Mouse (Mus musculus): ENCODE measurements at regions not wholly inside any gene's neighbourhood (a gene's known extent, or its start where the extent isn't known, plus 50 kb on each side); places are given as distances from the start of the nearest gene placed in this dataset.

DNA sequence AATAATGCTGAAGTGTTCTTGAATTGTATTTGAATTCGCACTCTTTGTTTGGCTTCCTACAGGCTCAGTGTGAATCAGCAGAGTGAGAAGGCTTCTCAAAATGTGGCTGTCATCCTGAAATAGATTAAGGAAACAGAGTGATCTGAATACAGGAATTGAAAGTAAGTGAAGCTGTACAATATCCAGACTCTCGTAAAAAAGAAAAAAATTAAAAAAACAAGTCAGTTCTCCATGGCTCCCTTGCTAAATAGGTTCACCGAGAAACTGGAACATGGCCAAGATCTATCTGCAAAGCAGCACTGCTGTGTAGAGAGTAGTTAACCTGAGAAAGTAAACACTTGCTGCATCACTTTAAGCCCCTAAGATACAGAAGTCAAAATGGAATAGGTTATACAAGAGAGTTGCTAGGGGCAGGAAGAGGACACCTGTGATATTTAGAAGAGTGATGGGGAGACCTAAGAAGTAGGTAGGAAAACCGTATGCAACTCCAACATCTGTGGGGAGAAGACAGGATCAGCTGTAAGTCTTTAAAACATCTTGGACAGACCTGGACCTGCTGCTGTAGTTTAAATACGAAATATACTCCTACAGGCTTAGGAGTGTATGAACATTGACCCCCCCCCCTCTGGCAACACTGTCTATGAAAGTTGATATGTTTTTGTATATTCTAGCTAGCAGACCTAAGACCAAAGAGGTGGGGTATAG is 423.3 kb downstream of the Basp1 start:
- DNase-seq (ENCODE audit: low spot score): no peak

DNA sequence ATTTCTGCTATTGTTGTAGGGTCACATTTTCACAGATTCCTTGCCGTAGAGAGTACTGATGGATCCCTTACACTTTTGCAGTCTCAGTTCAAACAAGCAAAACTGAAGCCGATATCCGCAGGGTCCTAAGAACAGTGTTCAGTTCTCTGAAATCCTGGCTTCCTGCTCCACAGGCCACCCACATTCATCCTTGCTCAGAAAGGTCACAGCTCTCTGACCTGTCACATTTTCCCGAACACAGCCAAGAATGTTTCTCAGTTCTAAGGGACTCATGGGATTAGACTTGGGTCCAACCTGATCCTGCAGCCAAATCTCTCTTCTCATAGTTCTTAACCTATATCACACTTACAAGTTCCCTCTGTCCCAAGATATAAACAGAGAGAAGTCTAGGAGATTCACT is 432.7 kb downstream of the Basp1 start:
- DNase-seq (ENCODE audit: low spot score): no peak

DNA sequence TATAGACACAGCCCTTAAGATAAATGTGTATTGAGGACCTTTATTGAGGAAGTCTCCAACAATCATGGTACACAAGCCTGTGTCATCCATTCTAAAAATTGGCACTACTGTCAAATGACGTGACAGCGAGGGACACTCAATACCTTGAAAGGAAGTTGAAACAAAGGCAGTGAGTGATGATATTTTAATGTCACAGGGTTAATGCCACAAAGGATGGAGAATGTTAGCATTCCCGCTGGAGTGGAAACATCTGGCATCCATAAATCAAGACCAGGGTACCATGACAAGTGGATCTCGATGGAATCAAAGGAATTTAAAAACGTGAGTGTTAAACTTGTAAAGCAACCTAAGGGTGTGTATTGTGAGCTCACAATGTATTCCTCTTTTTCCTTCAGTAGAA is 441.5 kb downstream of the Basp1 start:
- no peak for DNase-seq (ENCODE audit: low spot score)

DNA sequence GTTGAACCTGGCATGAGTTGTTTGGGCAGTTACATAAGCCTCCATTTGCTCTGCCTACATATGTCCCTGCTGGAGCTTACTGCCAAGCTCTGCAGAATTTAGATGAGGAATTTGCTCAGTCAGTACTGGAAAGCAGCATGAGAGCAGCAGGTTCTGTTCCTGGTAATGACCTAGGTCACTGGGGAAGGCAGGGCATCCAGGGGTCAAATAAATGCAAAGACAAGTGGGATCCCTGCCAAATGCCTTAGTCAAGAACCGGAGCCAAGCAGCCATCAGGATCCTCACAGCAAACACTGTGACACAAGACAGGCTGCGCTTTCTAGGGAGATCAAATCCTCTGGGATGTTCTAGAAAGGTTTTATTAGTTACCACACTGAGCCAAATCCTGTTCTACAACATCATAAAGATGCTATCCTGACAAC is 444.2 kb downstream of the Basp1 start:
- no peak for DNase-seq (ENCODE audit: low spot score)

DNA sequence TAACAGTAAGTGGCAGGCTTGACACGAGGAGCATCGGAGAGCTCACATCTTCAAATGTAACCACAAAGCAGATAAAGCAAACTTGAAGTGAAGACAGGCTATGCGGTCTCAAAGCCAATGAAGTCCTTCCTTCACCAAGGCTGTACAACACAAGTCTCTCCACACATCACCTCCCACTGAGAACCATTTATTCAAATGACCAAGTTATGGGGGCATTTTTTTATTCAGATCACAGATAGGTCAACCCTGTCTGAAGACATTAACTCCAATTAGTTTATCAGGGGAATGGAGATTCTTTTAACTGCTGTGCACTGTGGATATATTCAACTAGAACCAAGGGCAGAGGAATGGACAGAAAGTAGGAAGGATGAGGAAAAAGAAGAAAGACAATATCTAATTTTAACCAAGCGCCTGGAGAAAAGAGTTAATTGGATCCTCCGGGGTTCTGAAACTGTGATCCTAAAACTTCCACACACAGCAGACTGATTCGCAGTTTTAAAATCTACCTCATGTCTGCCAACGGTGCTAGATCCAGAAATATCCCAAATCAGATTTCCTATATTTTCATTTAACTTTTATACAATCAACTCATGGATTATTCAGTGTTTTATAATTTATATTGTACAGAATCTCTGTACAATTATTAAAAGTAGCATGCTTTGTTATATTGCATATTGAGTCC is 444.8 kb downstream of the Basp1 start:
- no peak for DNase-seq (ENCODE audit: low spot score)

DNA sequence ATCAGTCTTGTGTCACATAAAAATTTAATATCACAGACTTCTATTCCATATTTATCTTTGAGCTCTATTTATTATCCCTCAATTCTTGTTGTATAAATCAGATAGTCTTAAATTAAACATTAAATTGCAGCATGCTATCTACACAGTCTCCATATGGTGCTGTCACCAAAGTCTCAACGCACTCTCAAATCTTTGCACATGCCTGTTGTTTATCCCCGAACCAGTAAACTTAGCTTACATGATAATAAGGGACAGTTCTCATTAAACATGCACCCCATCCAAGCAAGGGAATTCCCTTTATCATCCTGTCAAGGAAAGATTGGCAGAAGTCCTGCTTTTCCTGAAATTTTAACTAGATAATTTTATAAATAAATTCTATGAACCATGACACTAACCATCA is 483.8 kb downstream of the Basp1 start:
- no peak for DNase-seq (ENCODE audit: low spot score)

DNA sequence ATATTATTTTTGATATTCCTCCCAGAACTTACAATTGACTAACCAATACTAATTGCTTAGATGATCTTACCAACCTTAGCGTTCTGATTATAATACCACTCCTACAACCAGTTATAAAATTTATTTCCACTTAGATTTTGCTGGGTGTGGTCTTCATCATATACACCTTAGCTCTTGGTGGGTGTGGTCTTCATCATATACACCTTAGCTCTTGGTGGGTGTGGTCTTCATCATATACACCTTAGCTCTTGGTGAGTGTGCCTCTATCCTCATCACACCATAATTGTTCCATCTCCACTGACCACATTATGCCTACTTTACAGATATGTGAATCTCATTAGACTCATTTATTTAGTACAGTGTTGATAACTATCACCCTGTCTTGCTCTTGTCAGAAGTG is 501.7 kb downstream of the Basp1 start:
- no peak for DNase-seq (ENCODE audit: low spot score)

DNA sequence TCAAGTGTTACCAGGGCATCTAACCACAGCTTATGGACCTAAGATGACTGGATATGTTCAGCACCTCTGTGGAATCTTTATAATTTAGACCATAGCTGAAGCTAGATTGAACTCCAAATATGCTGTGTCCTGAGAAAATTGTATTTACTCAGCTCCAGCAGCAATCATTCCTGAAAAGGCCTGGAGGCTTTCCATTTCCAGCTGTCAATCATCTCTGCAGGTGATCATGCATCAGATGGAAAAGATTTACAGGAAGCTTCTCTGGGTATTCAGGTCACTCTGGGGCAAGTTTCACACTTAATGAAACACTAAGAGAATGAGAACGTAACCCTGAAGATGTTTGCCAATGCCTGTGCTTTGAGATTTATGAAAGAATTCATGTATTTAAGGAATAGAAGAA is 502.1 kb downstream of the Basp1 start:
- no peak for DNase-seq (ENCODE audit: low spot score)

DNA sequence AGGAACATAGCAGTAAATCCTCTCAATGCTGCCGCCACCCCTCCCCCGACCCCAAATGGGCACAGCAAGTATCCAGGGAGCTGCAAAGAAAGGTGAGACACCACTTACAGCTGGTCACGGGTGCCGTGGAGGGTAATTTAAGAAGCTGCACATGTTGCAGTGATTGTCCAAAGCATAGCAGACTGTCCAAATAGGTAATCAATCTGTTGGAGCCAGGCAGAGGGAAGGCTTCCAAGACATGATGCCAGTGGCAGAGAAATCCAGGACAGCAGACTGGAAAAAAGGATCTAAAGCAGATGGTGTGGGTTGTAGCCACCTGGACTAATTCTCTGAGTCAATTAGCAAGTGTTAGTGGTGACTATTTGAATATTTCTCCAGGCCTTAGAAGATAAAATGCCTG is 506.6 kb downstream of the Basp1 start:
- no peak for DNase-seq (ENCODE audit: low spot score)

DNA sequence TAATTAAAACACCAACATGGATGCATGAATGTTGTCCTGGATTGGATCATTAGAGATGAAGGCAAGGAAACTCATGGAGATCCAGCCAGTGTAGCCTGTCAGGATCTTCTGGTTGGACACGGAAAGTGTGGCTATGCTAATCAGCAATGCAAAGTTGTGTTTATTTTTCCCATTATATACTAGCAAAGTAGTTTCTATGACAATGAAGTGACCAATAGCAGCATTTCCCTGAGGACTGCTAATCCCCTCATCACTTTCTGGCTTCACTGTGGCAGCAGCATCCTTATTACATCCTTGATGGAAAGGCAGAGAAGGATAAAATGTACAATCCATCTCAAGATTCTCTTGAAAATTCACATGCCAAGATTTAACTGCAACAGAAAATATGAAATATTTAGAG is 534.7 kb downstream of the Basp1 start:
- no peak for DNase-seq (ENCODE audit: low spot score)

DNA sequence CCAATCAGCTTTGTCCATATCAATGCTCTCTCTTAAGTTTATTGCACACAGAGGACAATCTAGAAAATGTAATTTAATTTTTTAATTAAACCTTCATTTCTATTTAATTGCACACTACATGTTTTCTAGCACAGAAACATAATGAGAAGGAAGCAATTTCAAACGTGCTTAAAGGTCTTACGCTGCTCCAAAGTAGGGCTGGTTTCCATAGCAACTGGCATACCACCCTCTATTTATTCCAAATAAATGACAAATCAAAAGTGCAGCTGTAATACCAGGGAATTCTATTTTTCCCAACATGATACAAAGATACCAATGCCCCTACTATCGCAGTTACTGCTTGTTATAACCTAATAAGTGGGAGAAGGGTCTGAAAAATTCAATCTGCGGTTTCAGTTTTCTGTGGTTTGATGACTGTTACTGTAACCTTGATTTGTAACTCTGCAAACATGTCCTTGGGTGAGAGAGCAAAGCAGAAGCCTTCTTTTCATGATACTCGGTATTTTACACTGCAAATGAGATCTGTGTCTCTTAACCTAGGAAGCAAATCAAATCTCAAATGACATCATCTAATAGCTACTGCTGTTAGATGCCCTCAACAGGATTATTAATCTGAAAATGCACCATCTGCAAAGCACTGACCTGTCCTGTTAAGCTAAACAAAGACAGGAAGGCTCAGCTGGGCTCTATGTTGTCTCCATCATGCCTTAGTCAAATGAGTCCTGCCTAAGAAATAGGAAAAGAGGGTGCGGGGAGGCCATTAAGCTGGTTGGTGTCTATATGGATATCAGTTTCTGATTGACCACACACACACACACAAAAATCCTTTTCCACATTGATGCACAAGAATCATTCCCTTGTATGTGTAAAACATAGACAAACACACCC is 535.6 kb downstream of the Basp1 start:
- no peak for DNase-seq (ENCODE audit: low spot score)

DNA sequence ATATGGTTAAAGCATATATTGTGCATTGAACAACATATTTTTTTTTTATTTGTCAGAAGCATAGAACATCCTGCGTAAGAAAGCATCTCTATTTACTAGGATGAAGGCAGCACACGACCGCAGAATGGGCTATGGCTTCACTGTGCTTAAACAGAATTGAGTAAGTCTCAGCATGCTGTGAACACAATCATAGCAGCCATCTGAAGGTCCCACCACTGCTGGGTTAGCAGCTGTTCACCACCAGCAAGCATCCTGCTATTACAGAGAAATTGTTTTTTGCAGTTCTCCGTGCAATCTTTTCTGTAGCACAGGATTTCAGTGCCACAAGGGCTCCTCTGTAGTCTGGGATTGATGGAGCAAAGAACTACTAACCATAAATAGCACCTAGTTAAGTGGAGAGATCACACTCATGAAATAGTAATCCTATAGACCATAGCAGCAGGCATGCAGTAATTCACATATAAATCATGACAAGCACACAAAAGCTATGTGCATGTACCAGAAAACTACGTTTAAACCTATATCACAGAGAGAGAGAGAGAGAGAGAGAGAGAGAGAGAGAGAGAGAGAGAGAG is 537.3 kb downstream of the Basp1 start:
- no peak for DNase-seq (ENCODE audit: low spot score)

DNA sequence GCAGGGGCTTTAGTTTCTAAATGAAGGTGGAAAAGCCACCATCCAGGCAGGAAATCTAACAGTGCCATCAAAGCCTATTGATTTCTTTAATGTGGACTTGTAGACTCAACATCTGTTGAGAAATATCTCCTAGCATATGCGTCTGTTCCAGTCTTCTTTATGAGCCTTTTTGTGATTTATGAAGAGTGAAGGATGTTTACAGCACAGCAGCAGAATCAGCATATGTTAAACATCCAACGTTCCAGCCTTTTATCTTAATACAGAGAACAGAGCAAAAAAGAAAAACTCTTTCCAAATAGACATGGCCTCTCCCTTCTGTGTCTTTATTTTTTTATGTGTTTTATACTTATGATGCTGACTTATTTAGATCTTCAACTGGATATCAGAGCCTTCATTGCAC is 573.3 kb downstream of the Basp1 start:
- DNase-seq (ENCODE audit: low spot score): no peak

DNA sequence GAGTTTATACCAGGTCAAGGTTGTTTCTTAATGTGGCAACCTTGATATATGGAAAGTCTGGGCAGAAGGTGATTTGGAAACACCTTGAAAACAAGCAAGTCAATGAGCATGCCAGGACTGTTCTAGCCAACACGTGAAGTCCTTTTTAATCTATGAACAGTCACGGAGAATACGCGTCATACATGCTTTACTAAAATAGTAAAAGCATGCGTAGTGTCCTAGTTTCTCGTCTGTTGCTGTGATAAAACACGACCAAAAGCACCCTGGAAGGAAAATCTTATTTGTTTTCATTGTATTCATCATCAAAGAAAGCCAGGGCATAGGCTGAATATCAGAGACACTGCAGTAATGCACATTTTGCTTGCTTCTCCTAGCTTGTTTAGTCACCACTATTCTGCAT is 575.2 kb downstream of the Basp1 start:
- DNase-seq (ENCODE audit: low spot score): no peak

DNA sequence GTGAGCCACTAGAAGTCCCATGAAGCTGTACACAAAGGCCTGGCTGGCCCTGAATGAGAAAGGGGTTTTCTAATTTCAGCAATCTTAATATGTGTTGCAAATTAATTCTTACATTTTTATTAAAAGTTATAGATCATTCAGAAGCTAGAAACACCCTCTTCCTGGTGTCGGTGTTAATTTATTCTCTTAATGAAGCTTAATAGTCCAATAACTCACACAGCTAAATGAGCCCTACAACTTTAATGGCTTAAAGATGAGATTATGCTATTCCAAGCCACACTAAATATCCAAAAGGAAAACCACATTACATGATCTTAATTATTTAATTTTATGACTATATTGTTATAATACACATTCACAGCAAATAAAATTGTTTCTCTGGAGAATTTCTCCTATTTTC is 585.7 kb downstream of the Basp1 start:
- no peak for DNase-seq (ENCODE audit: low spot score)

DNA sequence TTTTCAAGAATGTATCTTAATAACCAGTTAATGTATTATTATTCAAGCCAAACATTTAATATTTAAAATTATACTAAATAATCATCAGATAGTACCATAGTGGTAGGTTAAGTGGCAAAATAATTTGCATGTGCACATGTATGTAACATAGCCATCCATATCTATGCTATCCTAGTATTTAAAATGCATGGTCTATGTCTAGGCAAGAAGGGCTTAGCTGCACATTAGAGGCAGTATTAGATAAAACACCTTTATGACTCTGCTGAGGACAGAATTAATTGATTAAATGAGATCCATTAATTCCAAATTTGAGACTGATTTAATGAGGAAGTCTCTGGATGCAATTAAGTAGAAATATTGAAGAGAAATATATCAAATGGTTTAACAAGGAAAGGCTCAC is 586.3 kb downstream of the Basp1 start:
- no peak for DNase-seq (ENCODE audit: low spot score)

DNA sequence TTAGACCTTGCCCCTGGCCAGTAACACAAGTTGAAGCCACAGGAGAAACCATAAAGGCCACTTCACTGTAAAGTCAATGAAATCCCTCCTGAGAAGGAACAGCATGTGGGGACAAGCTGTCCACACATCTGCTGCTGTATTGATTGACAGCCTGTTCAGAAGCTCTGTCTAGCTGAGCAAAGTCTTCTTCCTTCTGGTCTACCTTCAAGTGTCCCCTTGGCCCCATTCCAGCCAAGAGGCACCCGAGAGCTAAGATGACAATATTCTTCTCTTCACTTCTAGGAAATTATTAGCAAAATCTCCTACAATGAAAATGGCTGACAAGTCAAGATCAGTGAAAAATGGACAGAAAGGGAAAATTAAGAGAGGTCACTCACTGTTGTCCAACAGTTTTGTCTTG is 616.7 kb downstream of the Basp1 start:
- DNase-seq (ENCODE audit: low spot score): no peak

DNA sequence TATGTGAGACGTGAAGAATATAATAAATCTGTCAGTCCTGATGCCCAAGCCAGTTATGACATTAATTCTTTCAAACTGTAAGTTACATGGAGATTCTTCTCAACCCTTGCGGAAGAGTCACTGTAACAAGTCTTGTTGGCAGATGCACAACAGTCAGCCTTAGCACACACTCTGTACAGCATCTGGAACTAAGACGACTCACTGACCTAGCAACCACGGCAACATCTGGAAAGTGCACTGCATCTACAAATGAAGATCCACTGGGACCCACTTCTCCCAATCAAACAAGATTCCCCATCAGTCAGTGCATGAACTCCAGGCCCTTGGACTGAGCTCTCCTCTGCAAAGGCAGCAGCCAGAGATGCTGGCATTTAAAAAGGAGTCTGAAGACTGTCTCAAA is 620.2 kb downstream of the Basp1 start:
- DNase-seq (ENCODE audit: low spot score): no peak

DNA sequence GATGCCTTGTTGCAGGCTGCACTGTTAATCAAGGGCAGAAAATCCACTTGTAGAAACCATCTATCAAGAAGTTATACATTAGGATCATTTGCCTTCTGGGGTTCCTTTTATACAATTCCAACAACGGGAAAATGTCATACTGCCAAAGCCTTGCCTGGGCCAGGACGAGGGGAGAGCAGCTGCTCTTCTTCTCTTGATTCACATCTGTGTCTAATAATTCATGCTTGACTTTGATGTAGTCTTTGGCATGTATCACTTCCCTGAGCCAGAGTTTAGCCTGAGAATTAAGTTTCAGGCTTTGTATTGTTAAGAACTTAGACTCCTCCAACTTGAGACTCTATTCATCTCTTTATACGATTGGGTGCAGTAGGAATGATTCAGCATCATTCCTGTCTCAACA is 627.2 kb downstream of the Basp1 start:
- DNase-seq (ENCODE audit: low spot score): no peak

DNA sequence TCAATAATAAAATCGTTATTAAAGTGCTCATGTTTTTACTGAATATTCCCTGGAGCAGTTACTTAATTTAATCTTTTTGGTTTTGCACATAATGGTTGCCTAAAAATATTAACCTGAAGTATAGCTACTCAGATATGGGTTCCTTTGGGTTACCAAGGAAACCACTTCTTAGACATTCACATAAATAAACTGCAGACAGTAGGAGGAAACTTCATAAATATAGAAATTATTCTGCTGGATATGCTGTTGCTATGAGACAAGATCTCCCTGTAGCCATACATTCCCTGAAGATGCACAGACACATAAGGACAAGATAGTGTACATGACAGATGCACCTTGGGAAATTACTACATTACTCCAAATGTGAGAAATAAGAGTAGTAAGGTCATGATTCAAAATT is 635.3 kb downstream of the Basp1 start:
- DNase-seq (ENCODE audit: low spot score): no peak

DNA sequence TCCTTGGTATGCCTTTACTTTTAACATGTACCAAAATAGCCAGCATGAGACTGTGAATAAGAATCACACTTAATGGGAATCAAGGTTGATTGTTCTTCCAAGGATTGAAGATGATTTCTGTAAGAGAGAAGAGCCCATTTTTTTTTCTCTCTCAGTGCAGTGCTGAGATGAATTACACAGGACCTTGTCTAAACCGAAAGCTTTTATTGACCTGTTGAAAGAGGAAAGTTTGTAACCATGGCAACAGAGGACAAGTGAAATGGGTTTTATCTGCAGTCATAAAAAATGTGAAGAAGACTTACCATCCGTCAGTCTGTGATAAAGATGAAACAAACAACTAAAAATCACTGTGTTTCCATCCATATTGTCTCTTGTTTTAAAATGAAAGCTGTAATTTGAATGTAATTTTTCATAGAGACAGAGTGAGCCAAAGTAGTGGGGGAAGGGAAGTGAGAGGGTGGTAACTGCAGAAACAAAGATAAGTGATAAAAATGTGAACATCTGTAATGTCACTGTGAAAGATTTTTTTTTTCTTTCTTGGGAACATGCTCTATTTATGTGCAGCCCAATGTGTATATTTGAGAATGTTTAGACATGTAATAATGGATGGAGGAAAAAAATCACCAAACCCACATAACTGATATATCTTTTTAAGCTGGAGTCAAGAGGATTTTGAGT is 661.9 kb downstream of the Basp1 start:
- DNase-seq (ENCODE audit: low spot score): no peak

DNA sequence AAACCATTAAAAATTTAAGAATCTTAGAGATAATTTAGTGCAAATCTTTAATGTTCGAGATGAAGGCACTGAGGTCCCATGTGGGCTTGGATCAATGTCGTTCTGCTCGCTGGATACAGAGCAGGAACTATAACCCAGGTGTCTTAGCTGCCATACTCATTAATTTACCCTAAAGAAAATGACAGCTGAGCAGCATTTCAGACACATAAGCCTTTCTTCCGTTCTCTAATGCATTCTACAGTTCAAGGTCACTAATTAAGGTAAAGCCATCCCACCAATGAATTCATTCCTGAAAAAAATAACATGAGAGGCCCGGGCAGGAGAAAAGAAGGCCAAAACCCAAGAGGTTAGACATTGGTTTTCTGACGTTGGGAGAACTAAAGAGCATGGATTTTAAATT is 670.3 kb downstream of the Basp1 start:
- no peak for DNase-seq (ENCODE audit: low spot score)
